Mouse (Mus musculus): Measurements from ENCODE around the gene Map3k20.

Map3k20 gene

DNA sequence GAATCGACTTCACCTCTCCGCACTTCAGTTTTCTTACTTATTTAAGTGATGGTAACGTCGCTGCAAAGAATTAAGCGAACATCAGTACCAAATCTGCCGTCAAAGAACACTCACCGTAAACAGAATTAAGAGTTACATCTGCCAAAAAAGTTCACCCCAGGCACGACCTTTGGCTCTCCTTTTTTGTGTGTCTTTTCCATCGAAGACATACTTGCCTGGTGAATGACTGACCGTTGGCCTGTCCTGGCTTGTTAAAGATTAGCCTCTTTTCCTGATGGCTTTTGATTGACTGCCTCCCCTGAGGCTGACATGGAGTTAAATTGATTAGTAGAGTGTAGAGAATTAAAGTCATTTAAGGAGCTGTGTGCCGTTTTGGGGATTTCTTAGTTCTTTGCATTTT, 191.8 kb downstream of the Map3k20 start:
- in situ Hi-C loops (cut with MboI, MseI), result no loop called here

DNA sequence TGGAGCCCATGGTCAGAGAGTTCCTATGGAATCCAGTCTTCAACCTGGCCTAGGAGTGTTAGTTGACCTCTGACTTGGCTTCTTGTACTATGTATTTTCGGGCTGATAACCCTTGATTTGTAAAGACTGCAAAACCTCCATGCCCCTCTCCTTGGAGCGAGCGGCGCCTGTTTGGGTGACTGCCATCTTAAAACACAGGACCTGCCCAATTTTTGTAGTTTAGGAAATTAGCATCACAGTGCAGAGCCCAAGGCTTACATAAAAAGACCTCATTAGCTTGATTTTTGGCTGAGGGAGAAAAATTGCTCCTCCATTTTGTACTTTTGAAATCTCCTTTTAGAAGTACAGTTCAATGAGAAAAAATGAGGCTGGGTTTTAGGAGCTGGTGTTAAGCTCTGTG, 192.7 kb downstream of the Map3k20 start:
- in situ Hi-C loops (cut with MboI, MseI), result no loop called here

- in situ Hi-C loops (cut with MboI, MseI), result no loop called here
Measured at GRCm38 (mm10) chr2:72478921-72479320, 193.5 kb downstream of the Map3k20 start.

DNA sequence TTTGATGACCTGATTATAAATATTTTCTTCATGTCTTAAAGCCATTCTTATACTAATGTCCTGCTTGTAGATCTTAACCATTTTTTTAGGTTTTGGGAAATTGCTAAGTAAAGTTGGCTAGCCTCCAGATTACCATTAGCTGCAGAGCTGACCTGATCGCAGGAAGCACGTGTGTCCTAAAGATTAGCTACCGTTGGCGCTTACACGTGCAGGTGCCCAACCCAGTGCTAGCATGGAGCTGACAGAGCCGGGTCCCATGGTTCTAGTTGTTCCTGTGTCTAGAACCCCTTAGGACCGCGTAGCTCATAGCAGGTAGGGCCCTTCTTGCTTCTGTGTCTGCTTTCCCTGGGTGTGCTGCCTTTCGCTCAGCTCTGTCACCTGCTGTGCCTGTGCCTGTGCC, 194.4 kb downstream of the Map3k20 start:
- in situ Hi-C loops (cut with MboI, MseI), result no loop called here

GRCm38 (mm10) chr2:72491650-72492049, 206.2 kb downstream of the Map3k20 start:
- in situ Hi-C loops (cut with MboI, MseI), result no loop called here
